ENCODE assay signal across 21 mouse cellular contexts in genomic region chr11:119678427-119678826, GRCm38 (mm10).
DNase-seq lines count a peak whose midpoint lies in the region; ATAC-seq and TF ChIP-seq lines count a peak whose summit lies in the region.
"Had no signal": no experiment of that assay in that cellular context is flagged by ENCODE, and none has a peak within 500 bp of the region (broad histone marks: within the 10 kb centered on the region; RNA-seq: fewer than 3 reads in every experiment).

No protein-coding gene starts in this region.

- peak; percentile 27 to 62 for DNase-seq in layer of hippocampus, adult 18-20 months (ENCODE audit: low spot score in 2 of 2)
- DNase-seq in layer of hippocampus, adult 11-12 months (ENCODE audit: low spot score) = no peak
- peak; percentile 35 for DNase-seq in right cerebral cortex, adult 18-20 months
- DNase-seq in right cerebral cortex, postnatal 4 days = no peak
- peak; percentile 57 for DNase-seq in forebrain, postnatal 0 days
- DNase-seq in right cerebral cortex, postnatal 25 days = peak; percentile 37
- no peak for DNase-seq in cerebellum, adult 9-10 months
- DNase-seq in gastrocnemius, postnatal 36 days = no peak
- DNase-seq: adrenal gland, adult 8-10 months; cerebellum, postnatal 36 days; embryo, embryonic 11 days; gastrocnemius, postnatal 25 days; heart, postnatal 36 days; kidney, adult 11 months; kidney, postnatal 36 days had no signal

- H3K27ac ChIP-seq in forebrain, postnatal 0 days (ENCODE audit: low read depth, low read length) = no peak overlapping the region
- H3K27ac ChIP-seq: embryonic facial prominence, embryonic 13.5 days; heart, embryonic 15.5 days; hindbrain, embryonic 13.5 days; kidney, embryonic 15.5 days had no signal

- TF ChIP-seq CTCF in forebrain, postnatal 0 days (IDR thresholded peaks at IDR 0.05; ENCODE audit: low read depth) = no peak

- peak; percentile 60 for ATAC-seq in forebrain, postnatal 0 days
- ATAC-seq: activated CD4-positive, CD25-positive, alpha-beta regulatory T cell, adult 4 months had no signal

- H3K4me1 ChIP-seq in forebrain, postnatal 0 days (ENCODE audit: insufficient read depth) = no peaks in the 10 kb centered on the region

- no peaks in the 10 kb centered on the region for H3K9me3 ChIP-seq in forebrain, postnatal 0 days (ENCODE audit: low read length)
- H3K9me3 ChIP-seq: embryonic facial prominence, embryonic 13.5 days; heart, embryonic 15.5 days; hindbrain, embryonic 13.5 days; kidney, embryonic 15.5 days had no signal

- intact Hi-C loops in gastrocnemius, postnatal 36 days (cut with DNase I) = no loop called here

- no peak overlapping the region for H3K4me2 ChIP-seq in forebrain, postnatal 0 days (ENCODE audit: low read depth)
- H3K4me2 ChIP-seq: embryonic facial prominence, embryonic 13.5 days; heart, embryonic 15.5 days; hindbrain, embryonic 13.5 days; kidney, embryonic 15.5 days; midbrain, embryonic 11.5 days had no signal

- H3K27me3 ChIP-seq in forebrain, postnatal 0 days (ENCODE audit: insufficient read depth, low read length) = no peaks in the 10 kb centered on the region
- H3K27me3 ChIP-seq: embryonic facial prominence, embryonic 13.5 days; heart, embryonic 15.5 days; hindbrain, embryonic 13.5 days; kidney, embryonic 15.5 days had no signal

- H3K9ac ChIP-seq in forebrain, postnatal 0 days = no peak overlapping the region
- H3K9ac ChIP-seq: embryonic facial prominence, embryonic 13.5 days; heart, embryonic 15.5 days; hindbrain, embryonic 13.5 days; kidney, embryonic 15.5 days had no signal

- no peaks in the 10 kb centered on the region for H3K36me3 ChIP-seq in forebrain, postnatal 0 days (ENCODE audit: insufficient read depth)
- H3K36me3 ChIP-seq: embryonic facial prominence, embryonic 13.5 days; heart, embryonic 15.5 days; hindbrain, embryonic 13.5 days had no signal

- WGBS in forebrain, postnatal 0 days = 60% methylated on average over 5 of the region's 5 CpGs

- no peak overlapping the region for H3K4me3 ChIP-seq in forebrain, postnatal 0 days (ENCODE audit: low read depth, low read length)
- H3K4me3 ChIP-seq: embryonic facial prominence, embryonic 13.5 days; heart, embryonic 15.5 days; hindbrain, embryonic 13.5 days; kidney, embryonic 15.5 days had no signal

Comparison
In these comparisons a context has a peak if more than half of its experiments do, and no peak if none do; other contexts are left out.
1. DNase-seq: peak in layer of hippocampus, adult 18-20 months (2 of 2), right cerebral cortex, adult 18-20 months (single experiment), forebrain, postnatal 0 days (single experiment) and right cerebral cortex, postnatal 25 days (single experiment); none in layer of hippocampus, adult 11-12 months (single experiment), right cerebral cortex, postnatal 4 days (single experiment), cerebellum, adult 9-10 months (single experiment) and gastrocnemius, postnatal 36 days (0 of 2).